Mouse (Mus musculus) olfactory bulb, adult 2 months (tissue): ENCODE data around the gene Bcor. TPM values are rescaled to one million over a fixed set of nuclear protein-coding genes. Genes with fewer than 3 reads are reported as not detected.
A peak's percentile ranks its signal among the peaks of the same experiment; 100 is the strongest.

Experiments used
- H3K27ac ChIP-seq: fragments of 200-500 bp; 2 replicates; pipeline ENCODE4 v1.5.1; 2012; ENCODE audit warnings: low read depth, low read length; ENCODE audit not compliant: insufficient read depth
- H3K4me1 ChIP-seq: fragments of 200-500 bp; 2 replicates; pipeline ENCODE4 v1.6.1; 2012; ENCODE audit warnings: low read length; ENCODE audit not compliant: control insufficient read depth, insufficient read depth
- H3K4me3 ChIP-seq: fragments of 200-500 bp; 2 replicates; pipeline ENCODE4 v1.5.1; 2012; ENCODE audit warnings: mild to moderate bottlenecking, low read depth, low read length, moderate library complexity; ENCODE audit not compliant: insufficient read depth
- CTCF ChIP-seq: fragments of 200-500 bp; IDR thresholded peaks from 2 replicates; pipeline ENCODE4 v1.5.1; 2012; ENCODE audit warnings: low read depth, mild to moderate bottlenecking, low read length, moderate library complexity; ENCODE audit not compliant: insufficient read depth
- POLR2A ChIP-seq: fragments of 200-500 bp; IDR thresholded peaks from 2 replicates; pipeline ENCODE4 v1.6.1; 2012; ENCODE audit warnings: mild to moderate bottlenecking, low read depth, low read length, moderate library complexity; ENCODE audit not compliant: insufficient read depth
- WGBS: fragments of 180-500 bp; shearing (Covaris S2); methylation state at CpG from one replicate; pipeline ENCODE4 v1.1.7; 2018; 5-methylcytosine and 5-hydroxymethylcytosine counted together
- polyA plus RNA-seq: library from polyadenylated mRNA; stranded (reverse); fragments of >200 nt; gene quantifications from 2 replicates; pipeline ENCODE4 v1.2.4, GENCODE M21; 2012; ENCODE audit warnings: low replicate concordance; ENCODE audit not compliant: missing spikeins, insufficient read depth, insufficient read length

Gene Bcor
- not detected in 2 replicates for polyA plus RNA-seq

DNA sequence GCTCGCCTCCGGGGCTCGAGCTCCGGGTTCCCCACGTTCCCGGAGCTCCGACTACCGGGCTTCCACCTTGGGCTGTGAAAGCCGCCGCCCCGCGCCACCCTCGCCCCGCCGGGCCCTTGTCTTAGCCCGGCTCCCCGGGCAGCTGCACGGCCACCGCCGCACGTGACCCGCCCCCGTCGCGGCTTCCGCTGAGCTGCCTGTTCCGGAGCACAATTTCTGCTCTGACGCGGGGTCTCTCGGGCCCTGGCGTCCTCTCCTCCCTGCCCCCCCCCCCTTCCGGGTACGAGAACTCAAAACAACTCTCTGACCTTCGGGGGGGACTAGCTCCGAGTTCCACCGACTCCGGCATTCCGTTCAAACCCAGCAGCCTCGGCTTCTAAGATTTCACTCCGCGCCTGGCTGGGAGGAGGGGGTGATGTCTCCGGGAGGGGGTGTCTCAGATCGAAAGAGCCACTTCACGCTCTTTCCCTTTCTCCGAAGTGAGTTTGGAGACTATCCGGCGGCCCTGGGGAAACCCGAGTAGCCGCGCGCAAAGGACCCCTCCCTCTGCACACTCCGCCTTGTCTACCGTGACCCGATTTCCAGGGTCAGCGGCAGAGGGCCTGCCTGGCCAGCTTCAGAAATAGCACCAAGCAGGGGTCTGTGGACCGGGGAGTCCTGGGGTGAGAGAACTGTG is at the start of gene Bcor:
Gene Bcor, minus strand, starts transcription at position 375 of the 676 bp plus-strand sequence.
- Histone ChIP-seq H3K27ac (peak within 1 kb of the TSS; percentile 62), H3K4me3 (peak within 1 kb of the TSS; percentile 63), H3K4me1 (peaks cover 33% of the 10 kb centered on the region)
- 2% methylated on average over 55 of the region's 56 CpGs for WGBS
- TF ChIP-seq CTCF: no peak
- no peak for TF ChIP-seq POLR2A

DNA sequence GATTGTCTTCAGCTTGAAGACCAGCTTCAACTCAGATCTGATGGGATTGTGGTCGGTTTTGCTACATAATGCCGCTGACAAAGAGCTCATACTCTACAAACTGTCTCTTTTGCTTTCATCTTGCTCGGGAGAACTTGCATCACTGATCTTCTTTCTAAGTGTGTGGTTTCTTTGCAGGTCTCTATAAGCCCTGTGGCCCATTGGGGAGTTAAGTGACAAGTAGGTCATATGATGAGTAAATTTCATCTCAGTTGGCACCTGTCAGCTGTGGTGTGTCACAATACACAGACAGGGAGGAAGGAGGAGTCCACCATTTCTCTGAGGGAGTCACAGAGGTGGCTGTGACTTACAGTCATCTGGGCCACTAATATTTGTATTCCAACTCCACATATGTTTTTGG is 42.8 kb upstream of the Bcor start:
- no peak for TF ChIP-seq POLR2A
- no peak overlapping the region for H3K27ac ChIP-seq
- 85% methylated on average over 3 of the region's 3 CpGs for WGBS
- H3K4me3 ChIP-seq: no peak overlapping the region
- no peaks in the 10 kb centered on the region for H3K4me1 ChIP-seq

DNA sequence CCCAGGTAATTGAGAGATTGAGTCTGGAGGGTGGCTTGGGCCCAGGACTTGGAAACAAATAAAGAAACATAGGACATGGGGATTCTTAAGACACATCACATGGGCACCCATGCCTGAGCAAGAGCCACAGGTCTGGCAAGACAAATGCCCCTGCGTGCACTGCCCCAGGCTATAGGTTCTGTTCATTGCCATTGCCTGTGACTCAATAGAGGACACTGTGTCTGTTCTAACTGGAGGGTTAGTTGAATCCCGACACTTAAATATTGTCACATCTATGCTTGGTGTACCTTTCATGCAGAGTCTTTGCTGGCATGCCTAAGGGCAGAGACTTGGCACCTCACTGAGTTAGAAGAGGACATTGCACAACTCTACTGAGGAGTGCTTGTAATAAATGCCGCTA is 41.0 kb upstream of the Bcor start:
- Histone ChIP-seq H3K4me1 (no peaks in the 10 kb centered on the region), H3K4me3 (no peak overlapping the region), H3K27ac (no peak overlapping the region)
- WGBS: 95% methylated on average over 3 of the region's 3 CpGs
- no peak for TF ChIP-seq POLR2A

DNA sequence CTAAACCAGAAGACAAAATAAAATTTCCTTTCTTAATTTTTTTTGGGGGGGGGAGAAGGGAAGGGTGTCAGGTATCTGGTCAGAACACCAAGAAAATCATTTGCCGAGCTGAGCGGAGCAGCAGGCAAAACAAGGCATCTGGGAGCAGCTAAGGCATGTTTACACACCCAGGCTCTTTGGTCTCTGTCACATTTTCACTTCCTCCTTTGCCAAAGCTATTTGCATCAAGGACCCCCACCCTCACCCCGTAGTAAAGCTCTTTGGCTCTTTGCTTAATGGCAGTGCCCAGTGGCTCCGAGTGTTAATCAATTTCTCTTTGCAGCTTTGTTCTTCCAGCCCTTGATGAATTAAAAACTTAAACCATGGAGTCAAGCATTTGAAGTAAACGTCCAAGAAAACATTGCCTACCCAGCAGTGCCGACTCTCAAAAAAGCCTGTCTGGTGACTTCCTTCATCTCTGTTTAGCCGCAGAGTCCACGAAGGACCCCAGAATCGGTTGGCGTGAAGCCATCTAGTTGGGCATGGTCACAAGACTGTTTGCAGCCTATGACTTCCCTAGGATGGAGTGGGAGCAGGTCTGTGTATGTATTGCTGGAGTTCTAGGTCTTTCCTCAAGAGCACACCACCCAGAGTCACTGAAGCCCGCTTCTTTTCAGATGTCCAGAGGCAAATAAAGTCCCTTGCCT is 35.2 kb upstream of the Bcor start:
- no peaks in the 10 kb centered on the region for H3K4me1 ChIP-seq
- no peak overlapping the region for H3K4me3 ChIP-seq
- no peak overlapping the region for H3K27ac ChIP-seq
- 57% methylated on average over 11 of the region's 11 CpGs for WGBS
- TF ChIP-seq CTCF (no peak), POLR2A (no peak)

DNA sequence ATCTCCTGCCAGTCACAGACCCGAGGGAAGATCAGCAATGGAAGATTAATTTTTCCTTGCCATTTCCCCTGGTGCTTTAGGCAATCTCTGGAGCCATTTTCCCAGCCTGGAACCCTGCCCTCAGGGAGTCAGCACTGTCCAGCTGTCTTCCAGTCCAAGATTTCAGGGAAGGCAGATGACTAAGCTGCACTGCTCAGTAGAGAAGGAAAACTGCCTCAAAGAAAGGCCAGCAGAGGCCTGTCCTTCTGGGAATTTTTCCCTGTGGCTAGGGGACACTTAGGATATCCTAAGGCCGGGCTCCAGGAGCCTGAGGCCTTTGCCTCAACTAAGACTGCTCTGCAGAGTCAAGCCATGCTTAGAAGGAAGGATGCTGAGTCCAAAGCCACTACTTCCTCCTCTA is 32.2 kb upstream of the Bcor start:
- no peak overlapping the region for H3K27ac ChIP-seq
- H3K4me3 ChIP-seq: no peak overlapping the region
- TF ChIP-seq CTCF (no peak), POLR2A (no peak)
- no peaks in the 10 kb centered on the region for H3K4me1 ChIP-seq
- WGBS: 74% methylated on average over 2 of the region's 2 CpGs

DNA sequence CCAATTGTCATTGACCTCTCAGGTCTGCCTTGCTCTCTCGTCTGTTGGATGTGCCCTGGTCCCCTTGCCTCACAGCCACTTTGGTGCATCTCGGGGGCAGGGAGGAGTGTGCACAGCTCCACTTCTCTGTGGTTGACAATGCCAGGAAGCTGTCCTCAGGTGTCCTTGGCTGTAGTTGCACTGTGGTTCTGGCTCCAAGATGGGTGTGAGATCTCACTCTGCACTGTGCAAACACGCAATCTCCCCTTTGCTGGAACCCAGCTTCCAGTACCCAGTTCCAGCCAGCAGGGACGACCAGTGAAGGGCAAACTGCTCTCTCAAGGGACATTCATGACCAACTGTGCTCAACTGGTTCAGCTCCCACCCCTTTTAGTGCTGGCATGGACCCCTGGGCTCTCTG is 29.4 kb upstream of the Bcor start:
- H3K4me1 ChIP-seq: no peaks in the 10 kb centered on the region
- H3K27ac ChIP-seq: no peak overlapping the region
- TF ChIP-seq POLR2A (no peak), CTCF (no peak)
- WGBS: 79% methylated on average over 4 of the region's 4 CpGs
- no peak overlapping the region for H3K4me3 ChIP-seq

DNA sequence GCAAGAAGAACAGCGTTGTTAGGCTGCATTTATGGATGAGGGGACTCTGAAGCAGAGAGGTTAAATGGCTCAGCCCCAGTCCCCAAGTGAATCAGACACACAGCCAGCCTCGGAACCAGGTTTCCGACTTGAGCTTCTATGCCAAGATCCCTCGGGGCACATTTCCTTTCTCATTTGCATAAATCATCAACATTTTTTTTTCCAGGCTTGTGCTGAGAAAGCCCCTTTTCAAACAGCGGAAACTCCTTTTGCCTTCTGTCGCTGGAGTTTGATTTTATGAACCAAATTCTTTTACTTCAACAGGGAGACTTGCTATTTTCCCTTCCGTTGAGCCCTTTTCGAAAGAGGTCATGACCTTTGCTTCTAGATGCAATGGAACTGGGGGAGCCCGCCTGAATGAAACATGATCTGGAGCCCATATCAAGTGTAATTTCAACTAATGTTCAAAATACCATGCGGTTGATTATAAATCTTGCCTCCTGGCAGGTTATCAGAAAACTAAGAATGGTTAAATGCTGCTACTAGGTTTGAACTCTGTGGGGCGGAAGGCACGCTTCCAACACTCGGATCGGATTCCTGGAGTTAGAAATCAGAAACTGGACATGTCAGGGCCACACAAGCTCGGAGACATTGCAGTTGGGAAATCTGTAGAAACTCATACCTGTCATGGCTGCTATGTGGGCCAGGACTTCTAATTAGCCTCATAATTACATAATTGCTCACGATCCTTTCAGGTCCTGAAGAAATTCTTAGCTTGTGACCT is 15.2 kb upstream of the Bcor start:
- Histone ChIP-seq H3K4me3 (no peak overlapping the region), H3K27ac (no peak overlapping the region), H3K4me1 (no peaks in the 10 kb centered on the region)
- 59% methylated on average over 16 of the region's 16 CpGs for WGBS
- TF ChIP-seq CTCF (no peak), POLR2A (no peak)

DNA sequence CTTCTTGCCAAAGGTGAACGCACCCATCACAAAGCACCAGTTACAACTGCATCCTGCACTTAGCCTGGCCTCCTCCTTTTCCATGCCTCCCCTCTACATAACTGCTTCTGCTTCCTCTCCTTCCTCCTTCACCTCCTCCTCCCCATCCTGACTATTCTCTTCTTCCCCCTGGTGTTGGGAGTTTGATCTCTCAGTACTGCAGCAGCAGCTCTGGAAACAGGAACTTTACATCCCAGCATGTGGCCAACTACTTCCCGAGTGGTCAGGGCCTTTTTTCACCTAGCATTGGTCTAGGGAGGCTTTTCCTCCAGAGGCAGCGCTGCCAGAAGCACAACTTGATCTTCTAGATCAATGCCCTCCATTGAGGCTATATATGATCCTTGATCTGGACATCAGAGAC is 10.0 kb upstream of the Bcor start:
- 65% methylated on average over 3 of the region's 3 CpGs for WGBS
- no peak for TF ChIP-seq POLR2A
- no peak for TF ChIP-seq CTCF
- Histone ChIP-seq H3K4me3 (no peak overlapping the region), H3K27ac (no peak overlapping the region), H3K4me1 (no peaks in the 10 kb centered on the region)
